Mouse (Mus musculus) kidney, postnatal 25 days (tissue): ENCODE data around the gene Spock1.
"Not testable (repeated sequence)": the region's sequence is repeated elsewhere in the genome, so short reads cannot be mapped to it uniquely, and the experiment has no call there.

Source experiments
- DNase-seq, 2 experiments: peaks; one replicate each; pipeline ENCODE4 v3.0.0; 2021; ENCODE audit warnings: mixed read lengths in 2 of 2

The Spock1 gene

GRCm38 (mm10) chr13:57474068-57474467 lies 434.1 kb downstream of the Spock1 start:
- DNase-seq, result no peak

DNA sequence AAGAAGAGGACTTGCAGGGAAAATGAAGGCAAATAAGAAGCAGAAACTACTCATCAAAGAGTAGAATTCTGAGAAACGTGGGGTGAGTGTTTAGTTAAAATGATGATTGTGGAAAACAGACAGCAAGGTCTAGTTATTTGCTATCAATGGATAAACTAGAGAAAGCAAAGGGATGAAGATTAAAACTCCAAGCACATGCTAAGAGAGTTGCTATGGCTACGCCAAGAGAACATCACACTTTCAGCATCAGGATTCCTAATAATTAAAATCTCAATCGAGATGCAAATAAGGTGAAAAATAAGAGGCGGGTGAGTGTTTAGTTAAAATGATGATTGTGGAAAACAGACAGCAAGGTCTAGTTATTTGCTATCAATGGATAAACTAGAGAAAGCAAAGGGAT lies 437.2 kb downstream of the Spock1 start:
- not testable (repeated sequence) for DNase-seq

DNA sequence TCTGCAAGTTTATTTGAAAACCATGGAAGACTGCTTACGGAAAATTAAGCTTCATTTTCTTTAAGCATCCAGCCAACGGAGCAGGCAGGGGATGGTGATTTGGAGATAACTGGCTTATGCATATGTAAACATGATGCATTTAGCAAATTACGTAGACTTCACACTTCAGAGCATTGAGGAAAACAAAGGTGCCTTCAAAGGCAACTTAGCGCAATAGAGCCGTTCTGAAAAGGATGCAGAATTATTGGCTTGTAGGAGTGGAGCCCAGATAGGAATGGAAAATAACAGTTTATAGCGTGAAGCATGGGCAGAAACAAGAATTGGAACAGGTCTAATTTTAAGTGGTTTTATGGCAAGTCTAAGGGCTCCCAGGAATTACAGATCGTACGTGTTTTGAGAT lies 448.2 kb downstream of the Spock1 start:
- DNase-seq, result no peak

DNA sequence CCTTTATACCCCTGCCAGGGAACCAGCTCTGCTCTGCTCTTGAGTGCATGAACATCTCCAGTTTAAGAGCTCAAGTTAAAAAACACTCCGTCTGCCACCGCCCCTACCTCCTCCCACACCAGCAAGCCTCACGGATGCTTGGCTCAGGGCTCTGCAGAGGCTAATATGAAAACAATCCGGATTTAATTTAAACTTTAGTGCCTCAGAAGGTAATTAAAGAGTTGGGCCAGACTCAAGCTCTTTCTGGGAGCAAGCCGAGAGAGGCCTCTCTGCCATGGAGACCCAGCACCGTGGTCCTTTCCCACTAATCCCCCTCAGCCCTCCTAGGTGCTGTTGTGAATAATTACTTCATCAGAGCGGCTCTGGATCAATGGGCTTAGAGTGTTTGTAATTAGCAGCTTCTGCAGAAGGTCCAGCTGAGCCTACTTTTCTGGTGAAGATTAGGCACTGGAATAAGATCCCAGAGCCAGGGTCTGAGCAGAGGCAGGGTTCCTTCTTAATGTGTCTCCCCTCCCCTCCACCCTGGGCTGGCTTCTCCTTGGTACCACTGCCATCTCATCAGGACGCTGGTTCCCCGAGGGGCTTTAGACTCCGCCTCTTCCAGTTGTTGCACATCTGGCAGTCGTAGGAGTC lies 457.8 kb downstream of the Spock1 start:
- no peak for DNase-seq

- no peak for DNase-seq
Measured at GRCm38 (mm10) chr13:57448906-57449305, 459.2 kb downstream of the Spock1 start.

GRCm38 (mm10) chr13:57444977-57445376 lies 463.2 kb downstream of the Spock1 start:
- no peak for DNase-seq

DNA sequence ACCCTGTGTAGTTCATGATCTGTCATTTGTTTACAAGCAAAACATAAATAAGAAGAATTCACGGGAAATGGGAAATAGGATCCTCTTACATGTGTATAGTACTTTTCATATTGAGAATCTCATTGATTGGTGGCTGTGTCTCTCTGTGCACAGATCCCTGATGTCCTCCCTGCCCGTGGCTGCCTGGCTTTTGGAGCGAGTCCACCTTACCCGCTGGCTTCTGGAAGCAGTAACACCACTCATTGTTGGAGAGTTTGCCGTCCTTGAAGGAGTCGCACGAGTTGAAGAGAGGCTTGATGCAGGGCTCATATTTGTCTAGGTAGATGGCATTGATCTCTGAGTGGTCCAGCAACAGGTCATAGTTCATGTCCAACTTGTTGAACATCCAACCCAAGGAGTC lies 468.0 kb downstream of the Spock1 start:
- no peak for DNase-seq

- DNase-seq, result no peak
Measured at GRCm38 (mm10) chr13:57435726-57436220, 472.4 kb downstream of the Spock1 start.

DNA sequence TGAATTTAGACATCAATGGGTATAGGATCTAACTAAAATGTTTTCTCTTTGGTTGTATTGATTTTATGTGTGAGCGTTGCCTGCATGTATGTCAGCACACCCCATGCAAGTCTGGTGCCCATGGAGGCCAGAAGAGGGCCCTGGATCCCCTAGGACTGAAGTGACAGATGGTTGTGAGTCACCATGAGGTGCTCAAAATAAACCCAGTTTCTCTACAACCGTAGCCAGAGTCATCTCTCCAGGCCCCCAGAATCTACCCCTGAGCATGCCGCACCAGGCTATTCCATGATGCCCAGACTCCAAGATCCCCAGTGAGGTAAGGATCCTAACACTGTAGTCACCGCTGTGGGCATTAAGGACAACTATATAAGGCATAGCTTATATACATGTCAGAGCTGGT lies 474.3 kb downstream of the Spock1 start:
- DNase-seq, result no peak

- no peak for DNase-seq
Measured at GRCm38 (mm10) chr13:57431815-57432214, 476.3 kb downstream of the Spock1 start.

DNA sequence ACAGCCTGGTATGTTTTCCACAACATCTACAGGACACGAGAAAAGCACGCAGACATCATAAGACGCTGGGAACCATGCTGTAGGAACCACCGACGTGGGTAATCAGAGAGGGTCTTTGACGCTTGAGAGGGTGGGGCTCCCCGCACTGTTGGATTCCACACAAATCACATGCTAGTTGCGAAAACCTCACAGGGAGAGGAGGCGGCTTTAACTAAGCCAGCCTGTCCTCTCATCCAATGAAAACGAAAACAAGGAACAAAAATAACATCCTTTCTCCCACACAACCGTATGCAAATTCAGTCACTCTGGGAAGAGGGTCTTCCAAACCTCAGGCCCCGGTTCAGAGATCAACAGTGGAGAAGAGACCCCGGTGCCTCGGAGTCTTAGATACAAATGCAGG lies 479.3 kb downstream of the Spock1 start:
- no peak for DNase-seq

DNA sequence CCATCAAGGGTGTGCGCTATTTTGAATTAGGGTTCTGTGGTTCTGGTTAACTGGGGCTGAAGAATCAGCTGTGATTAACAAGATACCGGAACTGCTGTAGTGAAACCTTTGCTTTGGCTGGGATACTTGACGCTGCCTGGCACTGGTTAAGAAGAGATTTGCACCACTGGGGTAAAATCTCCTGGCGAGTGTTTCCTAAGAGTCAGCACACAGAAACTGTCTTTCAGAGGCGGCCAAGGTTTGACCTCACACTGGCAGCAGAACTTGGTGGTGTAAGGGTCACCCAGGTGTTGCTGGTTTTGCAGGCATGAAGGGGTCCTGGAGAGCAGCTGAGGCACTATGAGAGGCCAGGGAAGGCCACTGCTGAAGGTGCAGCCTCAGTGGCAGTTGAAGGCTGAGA lies 489.4 kb downstream of the Spock1 start:
- DNase-seq, result no peak

DNA sequence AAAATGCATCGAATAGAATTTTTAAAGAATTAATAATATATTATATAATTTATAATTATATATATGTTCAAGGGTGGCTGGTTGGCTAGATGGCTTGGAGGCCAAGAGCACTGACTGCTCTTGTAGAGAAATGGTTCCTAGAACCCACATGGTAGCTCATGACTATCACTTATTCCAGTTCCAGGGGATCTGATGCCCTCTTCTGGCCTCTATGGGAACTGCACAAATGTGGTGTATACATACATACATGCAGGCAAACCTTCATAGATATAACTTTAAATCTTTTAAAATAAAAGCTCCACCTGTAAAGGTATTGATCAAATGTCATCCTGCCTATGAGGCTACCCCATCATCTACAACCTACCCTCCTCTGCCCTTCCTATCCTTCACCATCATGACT lies 493.4 kb downstream of the Spock1 start:
- DNase-seq, result no peak

DNA sequence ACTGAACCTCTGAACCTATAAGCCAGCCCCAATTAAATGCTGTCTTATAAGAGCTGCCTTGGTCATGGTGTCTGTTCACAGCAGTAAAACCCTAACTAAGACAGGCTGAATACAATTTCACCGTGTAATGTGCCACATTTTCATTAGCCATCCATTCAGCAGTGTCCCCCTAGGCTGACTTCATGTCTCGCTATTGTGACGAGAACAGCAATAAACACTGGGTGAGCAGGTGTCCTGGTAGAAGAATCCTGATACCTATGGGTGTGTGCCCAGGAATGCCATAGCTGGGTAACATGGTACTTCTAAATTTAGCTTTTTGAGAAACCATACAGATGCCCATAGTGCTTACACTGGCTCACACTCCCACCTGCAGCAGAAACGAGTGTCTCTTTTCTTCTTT lies 500.5 kb downstream of the Spock1 start:
- DNase-seq, result no peak

DNA sequence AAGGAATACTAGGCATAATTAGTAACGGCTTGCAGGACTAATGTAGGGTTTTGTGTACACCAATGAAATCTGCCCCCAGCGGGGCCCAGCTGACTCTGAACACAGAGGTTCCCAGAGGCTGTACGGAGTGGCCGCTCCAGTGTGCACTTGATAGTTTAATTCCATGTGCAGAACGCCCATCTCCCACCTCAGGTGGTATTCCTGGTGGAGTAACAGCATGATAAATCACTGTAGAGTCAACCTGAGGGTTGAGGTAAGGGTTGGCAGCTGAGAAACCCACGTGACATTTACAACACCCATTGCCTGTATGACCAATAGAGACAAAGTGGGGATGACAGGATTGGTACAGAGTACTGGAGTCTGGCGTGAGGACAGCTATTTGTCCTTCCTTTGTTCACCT lies 505.7 kb downstream of the Spock1 start:
- DNase-seq, result no peak

DNA sequence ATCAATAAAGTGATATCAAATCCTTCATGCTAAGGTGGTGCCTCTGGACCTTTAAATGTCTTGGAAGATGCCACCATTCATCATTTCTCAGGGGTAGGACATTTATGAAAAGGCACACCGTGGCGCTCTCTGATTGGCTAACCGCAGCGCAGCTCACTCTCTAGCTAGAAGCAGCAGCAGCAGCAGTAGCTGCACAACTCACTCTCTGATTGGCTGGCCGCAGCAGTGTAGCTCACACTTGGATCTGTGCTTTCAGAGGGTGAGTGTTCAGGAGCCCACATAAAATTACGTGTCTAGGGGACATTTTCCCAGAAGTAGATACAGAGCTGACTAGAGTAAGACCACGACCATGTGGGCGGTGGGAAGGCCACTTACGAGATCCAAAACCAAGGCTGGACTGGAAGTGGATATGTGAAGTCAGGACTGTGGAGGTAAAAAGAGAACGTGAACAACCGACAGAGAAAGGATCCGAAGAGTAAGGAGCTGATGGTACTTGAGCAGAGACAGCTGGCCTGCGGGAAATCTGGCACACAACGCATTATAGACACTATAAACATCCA lies 535.9 kb downstream of the Spock1 start:
- no peak for DNase-seq
